Mouse (Mus musculus): ENCODE measurements around the gene Kcnmb2. TPM values are rescaled to one million over a fixed set of nuclear protein-coding genes. Genes with fewer than 3 reads are reported as not detected.
A peak's percentile ranks its signal among the peaks of the same experiment; 100 is the strongest.

Gene Kcnmb2
- polyA plus RNA-seq, 1 experiment from 2014 or later = 13.2 TPM

GRCm38 (mm10) chr3:32043814-32044213 is 141.5 kb downstream of the Kcnmb2 start:
- no peak for ATAC-seq
- H3K27ac ChIP-seq (ENCODE audit: low read length) = no peak overlapping the region
- WGBS = 71% methylated on average over 3 of the region's 3 CpGs

GRCm38 (mm10) chr3:32048777-32049176 is 146.5 kb downstream of the Kcnmb2 start:
- no peaks in the 10 kb centered on the region for H3K27me3 ChIP-seq (ENCODE audit: control insufficient read depth, insufficient read depth, low read depth, low read length)
- peak; percentile 78; the same call in 1 of the 2 replicates for ATAC-seq

More at GRCm38 (mm10) chr3:32043814-32044213, 141.5 kb downstream of the Kcnmb2 start:
- H3K4me3 ChIP-seq (ENCODE audit: low read depth, low read length) = no peak overlapping the region
- no peak overlapping the region for H3K9ac ChIP-seq (ENCODE audit: low read depth, low read length)
- H3K36me3 ChIP-seq (ENCODE audit: control insufficient read depth, insufficient read depth, low read length) = no peaks in the 10 kb centered on the region
- H3K9me3 ChIP-seq (replicated peaks; ENCODE audit: control insufficient read depth, low read length, poor library complexity, severe bottlenecking) = no peaks in the 10 kb centered on the region
- H3K4me2 ChIP-seq (ENCODE audit: low read length) = no peak overlapping the region
- H3K4me1 ChIP-seq (ENCODE audit: control insufficient read depth, insufficient read depth, low read length) = no peaks in the 10 kb centered on the region
- no peaks in the 10 kb centered on the region for H3K27me3 ChIP-seq (ENCODE audit: control insufficient read depth, insufficient read depth, low read depth, low read length)

GRCm38 (mm10) chr3:32052596-32052995 is 150.3 kb downstream of the Kcnmb2 start:
- H3K36me3 ChIP-seq (ENCODE audit: control insufficient read depth, insufficient read depth, low read length) = no peaks in the 10 kb centered on the region
- no peak overlapping the region for H3K9ac ChIP-seq (ENCODE audit: low read depth, low read length)
- no peaks in the 10 kb centered on the region for H3K27me3 ChIP-seq (ENCODE audit: control insufficient read depth, insufficient read depth, low read depth, low read length)
- 68% methylated on average over 3 of the region's 3 CpGs for WGBS
- no peak overlapping the region for H3K4me3 ChIP-seq (ENCODE audit: low read depth, low read length)
- H3K4me2 ChIP-seq (ENCODE audit: low read length) = no peak overlapping the region
- no peaks in the 10 kb centered on the region for H3K4me1 ChIP-seq (ENCODE audit: control insufficient read depth, insufficient read depth, low read length)
- no peak overlapping the region for H3K27ac ChIP-seq (ENCODE audit: low read length)
- no peaks in the 10 kb centered on the region for H3K9me3 ChIP-seq (replicated peaks; ENCODE audit: control insufficient read depth, low read length, poor library complexity, severe bottlenecking)
- ATAC-seq = no peak

More at GRCm38 (mm10) chr3:32048777-32049176, 146.5 kb downstream of the Kcnmb2 start:
- H3K4me2 ChIP-seq (ENCODE audit: low read length) = no peak overlapping the region
- H3K9me3 ChIP-seq (replicated peaks; ENCODE audit: control insufficient read depth, low read length, poor library complexity, severe bottlenecking) = no peaks in the 10 kb centered on the region
- 77% methylated on average over 3 of the region's 3 CpGs for WGBS
- H3K36me3 ChIP-seq (ENCODE audit: control insufficient read depth, insufficient read depth, low read length) = no peaks in the 10 kb centered on the region
- H3K9ac ChIP-seq (ENCODE audit: low read depth, low read length) = no peak overlapping the region
- no peaks in the 10 kb centered on the region for H3K4me1 ChIP-seq (ENCODE audit: control insufficient read depth, insufficient read depth, low read length)
- no peak overlapping the region for H3K4me3 ChIP-seq (ENCODE audit: low read depth, low read length)
- no peak overlapping the region for H3K27ac ChIP-seq (ENCODE audit: low read length)

- H3K4me1 ChIP-seq (ENCODE audit: control insufficient read depth, insufficient read depth, low read length) = no peaks in the 10 kb centered on the region
- WGBS = 93% methylated on average over 10 of the region's 10 CpGs
- no peak for ATAC-seq
Measured at GRCm38 (mm10) chr3:32053610-32054241, 151.4 kb downstream of the Kcnmb2 start.

GRCm38 (mm10) chr3:32059888-32060656 is 157.8 kb downstream of the Kcnmb2 start:
- 30% methylated on average over 10 of the region's 10 CpGs for WGBS
- Histone ChIP-seq H3K4me3 (ENCODE audit: low read depth, low read length) (no peak overlapping the region), H3K27ac (ENCODE audit: low read length) (peak overlapping the region; percentile 72), H3K36me3 (ENCODE audit: control insufficient read depth, insufficient read depth, low read length) (no peaks in the 10 kb centered on the region), H3K4me2 (ENCODE audit: low read length) (peak overlapping the region; percentile 18), H3K9ac (ENCODE audit: low read depth, low read length) (no peak overlapping the region), H3K4me1 (ENCODE audit: control insufficient read depth, insufficient read depth, low read length) (peaks cover 13% of the 10 kb centered on the region), H3K9me3 (replicated peaks; ENCODE audit: control insufficient read depth, low read length, poor library complexity, severe bottlenecking) (no peaks in the 10 kb centered on the region), H3K27me3 (ENCODE audit: control insufficient read depth, insufficient read depth, low read depth, low read length) (no peaks in the 10 kb centered on the region)
- peak; percentile 94 for ATAC-seq

More at GRCm38 (mm10) chr3:32053610-32054241, 151.4 kb downstream of the Kcnmb2 start:
- no peak overlapping the region for H3K27ac ChIP-seq (ENCODE audit: low read length)
- H3K4me3 ChIP-seq (ENCODE audit: low read depth, low read length) = no peak overlapping the region
- H3K9ac ChIP-seq (ENCODE audit: low read depth, low read length) = no peak overlapping the region
- H3K36me3 ChIP-seq (ENCODE audit: control insufficient read depth, insufficient read depth, low read length) = no peaks in the 10 kb centered on the region
- H3K27me3 ChIP-seq (ENCODE audit: control insufficient read depth, insufficient read depth, low read depth, low read length) = no peaks in the 10 kb centered on the region
- no peak overlapping the region for H3K4me2 ChIP-seq (ENCODE audit: low read length)
- no peaks in the 10 kb centered on the region for H3K9me3 ChIP-seq (replicated peaks; ENCODE audit: control insufficient read depth, low read length, poor library complexity, severe bottlenecking)

- no peaks in the 10 kb centered on the region for H3K9me3 ChIP-seq (replicated peaks; ENCODE audit: control insufficient read depth, low read length, poor library complexity, severe bottlenecking)
- ATAC-seq = no peak
- no peaks in the 10 kb centered on the region for H3K27me3 ChIP-seq (ENCODE audit: control insufficient read depth, insufficient read depth, low read depth, low read length)
- no peaks in the 10 kb centered on the region for H3K36me3 ChIP-seq (ENCODE audit: control insufficient read depth, insufficient read depth, low read length)
- no peak overlapping the region for H3K4me2 ChIP-seq (ENCODE audit: low read length)
- no peak overlapping the region for H3K27ac ChIP-seq (ENCODE audit: low read length)
- no peak overlapping the region for H3K4me3 ChIP-seq (ENCODE audit: low read depth, low read length)
- no peak overlapping the region for H3K9ac ChIP-seq (ENCODE audit: low read depth, low read length)
- peaks cover 25% of the 10 kb centered on the region for H3K4me1 ChIP-seq (ENCODE audit: control insufficient read depth, insufficient read depth, low read length)
- WGBS = 76% methylated on average over 3 of the region's 3 CpGs
Measured at GRCm38 (mm10) chr3:32062685-32063084, 160.4 kb downstream of the Kcnmb2 start.

- Histone ChIP-seq H3K4me2 (ENCODE audit: low read length) (no peak overlapping the region), H3K27ac (ENCODE audit: low read length) (no peak overlapping the region), H3K9ac (ENCODE audit: low read depth, low read length) (no peak overlapping the region), H3K4me1 (ENCODE audit: control insufficient read depth, insufficient read depth, low read length) (peaks cover 28% of the 10 kb centered on the region), H3K27me3 (ENCODE audit: control insufficient read depth, insufficient read depth, low read depth, low read length) (no peaks in the 10 kb centered on the region), H3K9me3 (replicated peaks; ENCODE audit: control insufficient read depth, low read length, poor library complexity, severe bottlenecking) (no peaks in the 10 kb centered on the region), H3K36me3 (ENCODE audit: control insufficient read depth, insufficient read depth, low read length) (no peaks in the 10 kb centered on the region), H3K4me3 (ENCODE audit: low read depth, low read length) (no peak overlapping the region)
- WGBS = 90% methylated on average over 3 of the region's 3 CpGs
- no peak for ATAC-seq
Measured at GRCm38 (mm10) chr3:32063312-32063711, 161.0 kb downstream of the Kcnmb2 start.

GRCm38 (mm10) chr3:32067004-32067935 is 165.0 kb downstream of the Kcnmb2 start:
- WGBS = 19% methylated on average over 9 of the region's 9 CpGs
- no peaks in the 10 kb centered on the region for H3K27me3 ChIP-seq (ENCODE audit: control insufficient read depth, insufficient read depth, low read depth, low read length)
- no peak overlapping the region for H3K4me3 ChIP-seq (ENCODE audit: low read depth, low read length)
- peaks cover 15% of the 10 kb centered on the region for H3K4me1 ChIP-seq (ENCODE audit: control insufficient read depth, insufficient read depth, low read length)
- peak; percentile 54 for ATAC-seq
- peak overlapping the region; percentile 46; the same call in 1 of the 2 replicates for H3K9ac ChIP-seq (ENCODE audit: low read depth, low read length)
- H3K36me3 ChIP-seq (ENCODE audit: control insufficient read depth, insufficient read depth, low read length) = no peaks in the 10 kb centered on the region
- H3K9me3 ChIP-seq (replicated peaks; ENCODE audit: control insufficient read depth, low read length, poor library complexity, severe bottlenecking) = no peaks in the 10 kb centered on the region
- no peak overlapping the region for H3K4me2 ChIP-seq (ENCODE audit: low read length)
- H3K27ac ChIP-seq (ENCODE audit: low read length) = peak overlapping the region; percentile 44

Measured in midbrain, embryonic 16.5 days (tissue).